Mouse (Mus musculus) hindbrain, embryonic 11.5 days (tissue): ENCODE measurements around the gene Atp10a. TPM values are rescaled to one million over a fixed set of nuclear protein-coding genes. Genes with fewer than 3 reads are reported as not detected.

ENCODE experiments used
- ATAC-seq: fragments of 200-750 bp; cut with Nextera tagmentation; 2 replicates; pipeline ENCODE4 v1.8.0; 2017; ENCODE audit warnings: mild to moderate bottlenecking, moderate TSS enrichment, moderate library complexity; ENCODE audit not compliant: low FRiP score
- DNase-seq: peaks from one replicate; pipeline ENCODE4 v3.0.0-alpha.2; 2015; ENCODE audit warnings: low spot score
- H3K27ac ChIP-seq: fragments of 300-500 bp; sonication (generic); 2 replicates; pipeline ENCODE4 v1.5.1; 2014; ENCODE audit warnings: mild to moderate bottlenecking, low read depth, low read length
- H3K27me3 ChIP-seq: fragments of 300-500 bp; sonication (generic); 2 replicates; pipeline ENCODE4 v1.6.1; 2014; ENCODE audit warnings: mild to moderate bottlenecking, low read length, moderate library complexity, mixed read lengths; ENCODE audit not compliant: control insufficient read depth, insufficient read depth
- H3K36me3 ChIP-seq: fragments of 300-500 bp; sonication (generic); 2 replicates; pipeline ENCODE4 v1.6.1; 2014; ENCODE audit warnings: mild to moderate bottlenecking, low read length, moderate library complexity, mixed read lengths; ENCODE audit not compliant: control insufficient read depth, insufficient read depth
- H3K4me1 ChIP-seq: fragments of 300-500 bp; sonication (generic); replicated peaks from 2 replicates; pipeline ENCODE4 v1.6.1; 2014; ENCODE audit warnings: low read length, mixed read lengths; ENCODE audit not compliant: control insufficient read depth, insufficient read depth
- H3K4me2 ChIP-seq: fragments of 300-500 bp; sonication (generic); replicated peaks from 2 replicates; pipeline ENCODE4 v1.6.1; 2014; ENCODE audit warnings: mild to moderate bottlenecking, low read depth, low read length
- H3K4me3 ChIP-seq: fragments of 300-500 bp; sonication (generic); 2 replicates; pipeline ENCODE4 v1.5.1; 2014; ENCODE audit warnings: low read depth, low read length
- H3K9ac ChIP-seq: fragments of 300-500 bp; sonication (generic); 2 replicates; pipeline ENCODE4 v1.6.1; 2014; ENCODE audit warnings: low read depth, low read length
- H3K9me3 ChIP-seq: fragments of 300-500 bp; sonication (generic); 2 replicates; pipeline ENCODE4 v1.6.1; 2016; ENCODE audit warnings: low read length; ENCODE audit not compliant: control insufficient read depth
- WGBS: fragments of 180-500 bp; shearing (Covaris S2); extraction: QIAGEN DNeasy Blood & Tissue Kit; methylation state at CpG from one replicate; pipeline ENCODE4 v1.1.7; 2014; 5-methylcytosine and 5-hydroxymethylcytosine counted together
- polyA plus RNA-seq: library from polyadenylated mRNA; unstranded; fragments of >200 nt; fragmentation: Nextera tagmentation; extraction: Ambion mirVana; gene quantifications from 2 replicates; pipeline ENCODE4 v1.2.1, GENCODE M21; 2014

Gene Atp10a
- polyA plus RNA-seq, 1 experiment from 2014 or later = 2.1 TPM

DNA sequence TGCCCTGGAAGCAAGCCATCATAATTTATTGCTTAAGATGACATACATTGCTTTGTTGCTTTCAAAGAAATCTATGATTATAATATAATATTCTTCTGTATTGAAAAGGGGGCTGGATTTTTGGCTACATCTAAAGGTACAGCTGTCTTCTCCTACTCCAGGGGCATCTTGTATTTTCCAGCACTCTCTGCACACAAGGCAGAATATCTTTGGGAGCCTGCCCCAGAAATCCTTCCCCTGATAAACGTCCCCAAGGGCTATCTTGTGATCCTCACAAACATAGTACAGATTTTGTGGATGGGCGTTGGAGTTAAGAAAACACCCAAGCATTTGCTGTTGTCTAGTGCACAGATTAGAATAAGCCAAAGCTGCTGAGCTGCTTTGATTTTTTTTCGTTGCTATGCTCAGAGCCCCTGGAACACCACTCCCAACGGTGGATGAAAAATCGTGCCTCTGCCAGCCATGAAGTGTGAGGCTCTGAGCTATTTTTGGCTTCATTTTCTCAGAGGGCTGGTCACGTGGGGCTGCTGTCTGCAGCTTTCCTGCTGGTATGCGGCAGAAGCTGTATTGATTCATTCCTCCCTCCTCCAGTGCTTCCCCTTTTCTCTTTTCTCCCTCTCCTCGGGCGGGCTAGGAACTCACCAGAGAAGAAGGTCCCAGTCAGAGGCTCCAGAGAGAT is 187.9 kb downstream of the Atp10a start:
- Histone ChIP-seq H3K27ac (peak overlapping the region; percentile 79), H3K9ac (peak overlapping the region; percentile 44; the same call in 1 of the 2 replicates), H3K9me3 (no peaks in the 10 kb centered on the region), H3K4me2 (peak overlapping the region; percentile 29), H3K36me3 (no peaks in the 10 kb centered on the region), H3K27me3 (no peaks in the 10 kb centered on the region), H3K4me3 (no peak overlapping the region), H3K4me1 (0 out of 2 replicates have a peak, but pooled peaks cover 3% of the 10 kb centered on the region)
- ATAC-seq = peak; percentile 95
- DNase-seq = peak; percentile 73
- 5% methylated on average over 9 of the region's 9 CpGs for WGBS

DNA sequence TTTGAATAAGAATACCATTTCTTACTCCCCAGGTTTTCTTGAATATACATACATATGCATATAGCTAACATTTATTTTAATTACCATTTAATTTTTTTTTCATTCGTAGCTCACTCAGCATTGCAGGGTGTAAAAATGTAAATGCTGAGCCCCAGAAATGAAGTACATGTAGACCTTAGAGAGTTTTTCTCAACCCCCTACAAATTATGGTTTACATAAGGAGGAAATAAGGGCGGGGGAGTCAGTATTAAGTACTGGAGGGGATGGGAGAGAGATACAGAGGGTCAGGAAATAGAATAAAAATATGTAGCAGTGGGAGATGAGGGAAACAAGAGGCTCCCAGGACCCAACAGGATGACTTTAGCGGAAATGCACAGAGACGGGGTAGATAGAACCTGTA is 188.5 kb downstream of the Atp10a start:
- peak; percentile 52 for ATAC-seq
- DNase-seq = peak; percentile 10
- Histone ChIP-seq H3K4me3 (no peak overlapping the region), H3K27ac (peak overlapping the region; percentile 79; the same call in 1 of the 2 replicates), H3K27me3 (no peaks in the 10 kb centered on the region), H3K4me2 (peak overlapping the region; percentile 29; the same call in 1 of the 2 replicates), H3K4me1 (0 out of 2 replicates have a peak, but pooled peaks cover 3% of the 10 kb centered on the region), H3K9me3 (no peaks in the 10 kb centered on the region), H3K36me3 (no peaks in the 10 kb centered on the region), H3K9ac (no peak overlapping the region)
- 25% methylated on average over 4 of the region's 4 CpGs for WGBS

DNA sequence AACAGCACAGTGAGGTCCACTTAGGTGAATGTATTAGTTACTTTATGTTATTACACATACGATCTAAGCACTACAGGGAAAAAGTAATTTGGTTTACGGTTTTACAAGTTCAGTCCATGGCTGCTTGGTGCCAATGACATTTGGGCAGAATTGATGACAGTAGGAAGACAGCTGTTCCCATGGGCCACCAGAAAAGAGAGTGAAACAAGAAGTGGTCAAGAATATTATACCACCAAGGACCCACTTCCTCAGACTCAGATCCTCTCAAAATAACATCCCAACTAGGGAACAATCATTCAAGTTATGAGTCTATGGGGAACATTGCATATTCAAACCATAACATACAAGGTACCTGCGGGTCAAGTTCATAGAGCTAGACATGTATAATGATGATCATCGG is 203.0 kb downstream of the Atp10a start:
- H3K27ac ChIP-seq = no peak overlapping the region
- 93% methylated on average over 4 of the region's 4 CpGs for WGBS
- ATAC-seq (no peak), DNase-seq (no peak)
- H3K9me3 ChIP-seq = no peaks in the 10 kb centered on the region
- H3K4me2 ChIP-seq = no peak overlapping the region
- no peaks in the 10 kb centered on the region for H3K36me3 ChIP-seq
- H3K4me3 ChIP-seq = no peak overlapping the region
- no peaks in the 10 kb centered on the region for H3K4me1 ChIP-seq
- H3K9ac ChIP-seq = no peak overlapping the region
- H3K27me3 ChIP-seq = no peaks in the 10 kb centered on the region

DNA sequence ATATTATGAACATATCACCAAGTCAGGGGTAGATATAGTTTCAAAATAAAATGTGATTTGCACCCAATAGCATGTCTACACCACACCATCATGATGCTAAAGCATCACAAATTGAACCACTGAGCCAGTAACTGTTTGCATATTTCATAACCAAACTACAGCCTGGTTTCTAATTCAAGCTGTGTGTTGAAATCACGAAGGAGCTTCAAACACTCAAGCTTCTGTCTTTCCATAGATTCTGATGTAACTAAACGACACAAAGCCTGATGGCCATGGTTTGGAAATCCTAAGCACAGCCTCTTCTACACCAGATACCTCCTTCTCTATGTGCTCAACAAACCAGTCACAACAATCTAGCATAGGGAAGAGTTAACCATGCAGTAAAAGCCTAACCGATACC is 207.2 kb downstream of the Atp10a start:
- H3K27me3 ChIP-seq = no peaks in the 10 kb centered on the region
- ATAC-seq = no peak
- no peak overlapping the region for H3K4me3 ChIP-seq
- no peaks in the 10 kb centered on the region for H3K4me1 ChIP-seq
- no peak overlapping the region for H3K27ac ChIP-seq
- no peak overlapping the region for H3K4me2 ChIP-seq
- H3K9ac ChIP-seq = no peak overlapping the region
- no peaks in the 10 kb centered on the region for H3K36me3 ChIP-seq
- DNase-seq = no peak
- no peaks in the 10 kb centered on the region for H3K9me3 ChIP-seq
- WGBS = 89% methylated on average over 3 of the region's 3 CpGs

DNA sequence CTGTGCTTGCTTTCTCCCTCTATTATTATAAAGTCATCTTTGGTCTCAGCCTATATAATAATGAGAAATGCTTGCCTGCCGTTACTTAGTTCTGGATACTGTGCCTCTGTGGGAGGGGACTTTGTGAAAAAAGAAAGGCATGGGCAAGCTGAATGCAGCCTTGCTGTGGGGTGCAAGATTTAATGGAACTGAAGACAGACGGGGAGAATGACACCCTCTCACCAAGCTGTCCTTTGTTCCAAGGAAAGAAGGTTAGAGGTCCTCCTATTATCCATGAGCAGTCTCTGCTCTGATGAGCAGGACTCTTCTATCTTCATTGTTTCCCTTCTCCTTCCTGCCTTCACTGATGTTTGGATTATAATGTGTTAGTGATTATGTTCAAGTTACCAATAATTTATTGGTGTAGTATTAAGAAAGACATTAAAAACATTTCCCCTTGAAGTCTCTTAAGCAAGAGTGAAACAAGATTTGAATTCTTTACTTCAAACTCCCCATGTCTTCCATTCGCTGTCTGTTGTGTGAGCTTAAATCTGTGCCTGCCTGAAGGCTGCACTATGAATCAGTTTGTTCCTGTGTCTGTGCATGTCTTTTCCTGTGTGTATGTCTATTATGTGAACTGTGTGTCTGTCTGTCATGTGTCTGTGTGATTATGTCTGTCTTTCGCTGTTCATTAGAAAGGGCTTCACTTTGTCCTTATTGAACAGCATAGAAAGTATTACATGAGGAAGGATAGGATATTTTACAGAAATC is 211.1 kb downstream of the Atp10a start:
- Histone ChIP-seq H3K4me2 (no peak overlapping the region), H3K36me3 (no peaks in the 10 kb centered on the region), H3K9me3 (no peaks in the 10 kb centered on the region), H3K4me1 (no peaks in the 10 kb centered on the region), H3K27me3 (no peaks in the 10 kb centered on the region), H3K4me3 (no peak overlapping the region), H3K9ac (no peak overlapping the region), H3K27ac (no peak overlapping the region)
- ATAC-seq = peak; percentile 85
- peak; percentile 20 for DNase-seq
- WGBS = 36% methylated on average over 4 of the region's 4 CpGs

DNA sequence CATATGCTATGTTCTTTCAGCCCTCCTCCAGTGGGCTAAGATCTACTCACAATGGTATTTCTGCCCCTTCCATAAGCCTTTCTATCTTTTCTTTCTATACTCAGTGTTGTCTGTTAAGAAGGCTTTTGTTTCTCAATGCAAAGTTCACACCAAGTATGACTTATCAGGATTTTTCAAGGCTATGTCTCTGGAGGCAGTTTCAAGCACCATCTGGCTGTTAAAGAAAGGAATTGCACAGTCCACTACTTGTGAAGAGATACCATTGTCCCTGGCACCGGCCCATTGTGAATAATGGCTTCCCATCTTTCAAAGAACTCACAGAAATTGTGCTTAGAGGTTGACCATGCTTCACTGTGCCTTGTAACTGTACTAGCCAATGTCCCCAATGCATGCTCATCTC is 214.7 kb downstream of the Atp10a start:
- Histone ChIP-seq H3K4me2 (no peak overlapping the region), H3K36me3 (no peaks in the 10 kb centered on the region), H3K27me3 (no peaks in the 10 kb centered on the region), H3K9ac (no peak overlapping the region), H3K27ac (no peak overlapping the region), H3K9me3 (no peaks in the 10 kb centered on the region), H3K4me1 (no peaks in the 10 kb centered on the region), H3K4me3 (no peak overlapping the region)
- 56% methylated on average over 1 of the region's 1 CpGs for WGBS
- DNase-seq (no peak), ATAC-seq (no peak)

DNA sequence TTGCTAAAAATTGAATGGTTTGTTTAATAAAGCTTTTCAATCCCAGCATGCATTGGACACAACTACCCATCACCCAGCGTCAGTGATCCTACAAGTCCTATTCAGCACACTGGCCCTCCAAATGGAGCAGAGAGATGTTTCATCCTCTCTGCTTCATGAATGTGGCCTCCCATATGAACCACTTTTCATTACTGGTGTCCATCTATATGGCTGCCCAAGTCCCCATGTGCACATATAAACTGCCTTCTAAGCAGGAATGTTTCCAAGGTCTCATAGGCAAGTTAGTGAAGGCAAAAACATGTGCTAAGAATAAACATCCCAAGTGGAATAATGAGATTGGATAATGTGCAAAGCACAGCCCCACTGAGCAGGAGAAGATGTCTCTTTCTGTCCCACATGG is 217.7 kb downstream of the Atp10a start:
- H3K27me3 ChIP-seq = no peaks in the 10 kb centered on the region
- H3K27ac ChIP-seq = no peak overlapping the region
- H3K4me2 ChIP-seq = no peak overlapping the region
- H3K36me3 ChIP-seq = no peaks in the 10 kb centered on the region
- DNase-seq = no peak
- no peak overlapping the region for H3K9ac ChIP-seq
- ATAC-seq = no peak
- H3K4me3 ChIP-seq = no peak overlapping the region
- H3K4me1 ChIP-seq = no peaks in the 10 kb centered on the region
- H3K9me3 ChIP-seq = no peaks in the 10 kb centered on the region
- 93% methylated on average over 1 of the region's 1 CpGs for WGBS
